Mouse (Mus musculus) lung, embryonic 14.5 days (tissue): Measurements from ENCODE around the gene Ssxb10. TPM values are rescaled to one million over a fixed set of nuclear protein-coding genes. Genes with fewer than 3 reads are reported as not detected.
"Not testable (repeated sequence)": the region's sequence is repeated elsewhere in the genome, so short reads cannot be mapped to it uniquely, and the experiment has no call there.

ENCODE experiments used
- ATAC-seq: fragments of 200-750 bp; cut with Nextera tagmentation; 2 replicates; pipeline ENCODE4 v1.8.0; 2017; ENCODE audit warnings: mild to moderate bottlenecking, moderate TSS enrichment, moderate library complexity; ENCODE audit not compliant: insufficient read depth
- DNase-seq: peaks from one replicate; pipeline ENCODE4 v3.0.0-alpha.2; 2015
- H3K27ac ChIP-seq: fragments of 300-500 bp; sonication (generic); 2 replicates; pipeline ENCODE4 v1.5.1; 2014; ENCODE audit warnings: low read depth, mild to moderate bottlenecking, moderate library complexity
- H3K27me3 ChIP-seq: fragments of 300-500 bp; sonication (generic); 2 replicates; pipeline ENCODE4 v1.6.1; 2014; ENCODE audit warnings: low read length, control low read depth; ENCODE audit not compliant: insufficient read depth
- H3K36me3 ChIP-seq: fragments of 300-500 bp; sonication (generic); 2 replicates; pipeline ENCODE4 v1.6.1; 2014; ENCODE audit warnings: control low read depth; ENCODE audit not compliant: insufficient read depth
- H3K4me1 ChIP-seq: fragments of 300-500 bp; sonication (generic); 2 replicates; pipeline ENCODE4 v1.6.1; 2014; ENCODE audit warnings: antibody characterized with exemption, control low read depth; ENCODE audit not compliant: insufficient read depth
- H3K4me2 ChIP-seq: fragments of 300-500 bp; sonication (generic); 2 replicates; pipeline ENCODE4 v1.6.1; 2014; ENCODE audit warnings: mild to moderate bottlenecking
- H3K4me3 ChIP-seq: fragments of 300-500 bp; sonication (generic); 2 replicates; pipeline ENCODE4 v1.5.1; 2014; ENCODE audit warnings: low read depth, low read length
- H3K9ac ChIP-seq: fragments of 300-500 bp; sonication (generic); 2 replicates; pipeline ENCODE4 v1.6.1; 2014
- H3K9me3 ChIP-seq: fragments of 300-500 bp; sonication (generic); 2 replicates; pipeline ENCODE4 v1.6.1; 2016; ENCODE audit warnings: low read depth, low read length, control low read depth
- CTCF ChIP-seq: IDR thresholded peaks from 2 replicates; pipeline ENCODE4 v1.5.1; 2016; ENCODE audit warnings: antibody characterized with exemption, low read depth
- WGBS: fragments of 180-500 bp; shearing (Covaris S2); extraction: QIAGEN DNeasy Blood & Tissue Kit; methylation state at CpG from one replicate; pipeline ENCODE4 v1.1.7; 2014; 5-methylcytosine and 5-hydroxymethylcytosine counted together
- polyA plus RNA-seq: library from polyadenylated mRNA; unstranded; fragments of >200 nt; fragmentation: Nextera tagmentation; extraction: Ambion mirVana; gene quantifications from 2 replicates; pipeline ENCODE4 v1.2.1, GENCODE M21; 2014

Ssxb10 gene
- not detected in 2 replicates for polyA plus RNA-seq

GRCm38 (mm10) chrX:8327124-8327523, at the start of gene Ssxb10:
TSS of gene Ssxb10 (plus strand) at chrX:8327424.
- no peaks in the 10 kb centered on the region for H3K36me3 ChIP-seq
- no peak for TF ChIP-seq CTCF
- 63% methylated on average over 2 of the region's 2 CpGs for WGBS

GRCm38 (mm10) chrX:8288621-8289020, 38.6 kb upstream of the Ssxb10 start:
- no peak overlapping the region for H3K9ac ChIP-seq
- H3K27ac ChIP-seq: no peak overlapping the region
- H3K4me2 ChIP-seq: no peak overlapping the region
- WGBS: 79% methylated on average over 5 of the region's 5 CpGs
- no peaks in the 10 kb centered on the region for H3K4me1 ChIP-seq
- H3K27me3 ChIP-seq: no peaks in the 10 kb centered on the region
- H3K9me3 ChIP-seq: no peaks in the 10 kb centered on the region
- no peaks in the 10 kb centered on the region for H3K36me3 ChIP-seq
- no peak for ATAC-seq
- TF ChIP-seq CTCF: no peak
- DNase-seq: no peak
- no peak overlapping the region for H3K4me3 ChIP-seq

More at GRCm38 (mm10) chrX:8327124-8327523, at the start of gene Ssxb10:
- no peak within 1 kb of the TSS for H3K27ac ChIP-seq
- peaks cover 5% of the 10 kb centered on the region; the same call in 1 of the 2 replicates for H3K9me3 ChIP-seq
- ATAC-seq (no peak), DNase-seq (no peak)
- H3K4me1 ChIP-seq: no peaks in the 10 kb centered on the region
- H3K27me3 ChIP-seq: no peaks in the 10 kb centered on the region
- H3K4me3 ChIP-seq: no peak within 1 kb of the TSS
- H3K9ac ChIP-seq: no peak within 1 kb of the TSS
- no peak within 1 kb of the TSS for H3K4me2 ChIP-seq

- no peak overlapping the region for H3K27ac ChIP-seq
- peak; percentile 94 for ATAC-seq
- no peak overlapping the region for H3K4me2 ChIP-seq
- DNase-seq: peak; percentile 71
- no peak overlapping the region for H3K9ac ChIP-seq
- H3K36me3 ChIP-seq: no peaks in the 10 kb centered on the region
- WGBS: 52% methylated on average over 1 of the region's 1 CpGs
- H3K4me1 ChIP-seq: no peaks in the 10 kb centered on the region
- no peaks in the 10 kb centered on the region for H3K27me3 ChIP-seq
- no peaks in the 10 kb centered on the region for H3K9me3 ChIP-seq
- TF ChIP-seq CTCF: no peak
- H3K4me3 ChIP-seq: no peak overlapping the region
Observed at GRCm38 (mm10) chrX:8309302-8309701, 17.9 kb upstream of the Ssxb10 start.

- peak; percentile 51 for TF ChIP-seq CTCF
- WGBS: 9% methylated on average over 7 of the region's 7 CpGs
- not testable (repeated sequence) for H3K9me3 ChIP-seq, H3K4me2 ChIP-seq, ATAC-seq, H3K4me3 ChIP-seq, H3K27ac ChIP-seq, H3K9ac ChIP-seq, H3K36me3 ChIP-seq, H3K27me3 ChIP-seq, H3K4me1 ChIP-seq
- DNase-seq: peak; percentile 63
Observed at GRCm38 (mm10) chrX:8314905-8315304, 12.3 kb upstream of the Ssxb10 start.

- 21% methylated on average over 1 of the region's 1 CpGs for WGBS
- H3K9ac ChIP-seq, H3K27ac ChIP-seq, H3K36me3 ChIP-seq, H3K27me3 ChIP-seq, DNase-seq, H3K4me1 ChIP-seq, H3K9me3 ChIP-seq, H3K4me3 ChIP-seq, H3K4me2 ChIP-seq, ATAC-seq: not testable (repeated sequence)
Observed at GRCm38 (mm10) chrX:8366678-8367077, 39.5 kb downstream of the Ssxb10 start, which contains the start of gene Ssxb9. TSS of gene Ssxb9 (plus strand) at chrX:8366978.

Other genes with a start within 250 kb of the Ssxb10 start
- gene Was, start 236.9 kb upstream of the Ssxb10 start, polyA plus RNA-seq: 0.43 and 0.60 TPM in 2 replicates
- gene Wdr13, start 194.5 kb upstream of the Ssxb10 start, polyA plus RNA-seq: 20.8 and 21.8 TPM in 2 replicates
- 589 and 659 TPM in 2 replicates for gene Rbm3, start 181.5 kb upstream of the Ssxb10 start, polyA plus RNA-seq
- 12.4 and 12.6 TPM in 2 replicates for gene Tbc1d25, start 151.2 kb upstream of the Ssxb10 start, polyA plus RNA-seq
- 29.5 and 30.5 TPM in 2 replicates for gene Ebp, start 133.9 kb upstream of the Ssxb10 start, polyA plus RNA-seq
- gene Porcn, start 120.9 kb upstream of the Ssxb10 start, polyA plus RNA-seq: 10.4 and 10.6 TPM in 2 replicates
- 52.9 and 53.7 TPM in 2 replicates for gene Ftsj1, start 75.0 kb upstream of the Ssxb10 start, polyA plus RNA-seq
- gene Slc38a5, start 56.3 kb upstream of the Ssxb10 start, polyA plus RNA-seq: 92.9 and 105 TPM in 2 replicates
- gene Ssxb9, start 39.6 kb downstream of the Ssxb10 start, polyA plus RNA-seq: not detected in 2 replicates
- not detected in 2 replicates for gene Ssxb1, start 85.9 kb downstream of the Ssxb10 start, polyA plus RNA-seq
- gene Ssxb2, start 134.3 kb downstream of the Ssxb10 start, polyA plus RNA-seq: not detected in 2 replicates
- gene Gm14459, start 197.5 kb downstream of the Ssxb10 start, polyA plus RNA-seq: not detected in 2 replicates
- gene Ssxb6, start 220.8 kb downstream of the Ssxb10 start, polyA plus RNA-seq: not detected in 2 replicates